Mouse (Mus musculus): ENCODE data around the gene A530016L24Rik.

The A530016L24Rik gene

GRCm38 (mm10) chr12:112489134-112489533 lies at the start of gene A530016L24Rik:
TSS of gene A530016L24Rik (plus strand) at chr12:112489448.
- no peak for DNase-seq (ENCODE audit: low read depth in 1 of 2, low spot score in 2 of 2)

- no peak for DNase-seq (ENCODE audit: low read depth in 1 of 2, low spot score in 2 of 2)
Observed at GRCm38 (mm10) chr12:112439993-112440392, 49.3 kb upstream of the A530016L24Rik start.

- DNase-seq (ENCODE audit: low read depth in 1 of 2, low spot score in 2 of 2): no peak
Observed at GRCm38 (mm10) chr12:112449144-112449827, 40.0 kb upstream of the A530016L24Rik start.

- DNase-seq (ENCODE audit: low read depth in 1 of 2, low spot score in 2 of 2): no peak
Observed at GRCm38 (mm10) chr12:112449828-112450180, 39.4 kb upstream of the A530016L24Rik start.

- no peak for DNase-seq (ENCODE audit: low read depth in 1 of 2, low spot score in 2 of 2)
Observed at GRCm38 (mm10) chr12:112450883-112451282, 38.4 kb upstream of the A530016L24Rik start.

- DNase-seq (ENCODE audit: low read depth in 1 of 2, low spot score in 2 of 2): no peak
Observed at GRCm38 (mm10) chr12:112451381-112451780, 37.9 kb upstream of the A530016L24Rik start.

GRCm38 (mm10) chr12:112451826-112452225 lies 37.4 kb upstream of the A530016L24Rik start:
- DNase-seq (ENCODE audit: low read depth in 1 of 2, low spot score in 2 of 2): no peak

GRCm38 (mm10) chr12:112456144-112456713 lies 33.0 kb upstream of the A530016L24Rik start:
- DNase-seq (ENCODE audit: low read depth in 1 of 2, low spot score in 2 of 2): no peak

- no peak for DNase-seq (ENCODE audit: low read depth in 1 of 2, low spot score in 2 of 2)
Observed at GRCm38 (mm10) chr12:112457839-112458238, 31.4 kb upstream of the A530016L24Rik start.

GRCm38 (mm10) chr12:112462423-112462822 lies 26.8 kb upstream of the A530016L24Rik start:
- no peak for DNase-seq (ENCODE audit: low read depth in 1 of 2, low spot score in 2 of 2)

- no peak for DNase-seq (ENCODE audit: low read depth in 1 of 2, low spot score in 2 of 2)
Observed at GRCm38 (mm10) chr12:112463209-112463608, 26.0 kb upstream of the A530016L24Rik start.

- no peak for DNase-seq (ENCODE audit: low read depth in 1 of 2, low spot score in 2 of 2)
Observed at GRCm38 (mm10) chr12:112463750-112464444, 25.4 kb upstream of the A530016L24Rik start.

- no peak for DNase-seq (ENCODE audit: low read depth in 1 of 2, low spot score in 2 of 2)
Observed at GRCm38 (mm10) chr12:112464516-112464915, 24.7 kb upstream of the A530016L24Rik start.

GRCm38 (mm10) chr12:112465928-112466327 lies 23.3 kb upstream of the A530016L24Rik start:
- DNase-seq (ENCODE audit: low read depth in 1 of 2, low spot score in 2 of 2): no peak

- no peak for DNase-seq (ENCODE audit: low read depth in 1 of 2, low spot score in 2 of 2)
Observed at GRCm38 (mm10) chr12:112467387-112467786, 21.9 kb upstream of the A530016L24Rik start.

- no peak for DNase-seq (ENCODE audit: low read depth in 1 of 2, low spot score in 2 of 2)
Observed at GRCm38 (mm10) chr12:112469393-112469792, 19.9 kb upstream of the A530016L24Rik start.

GRCm38 (mm10) chr12:112470216-112470615 lies 19.0 kb upstream of the A530016L24Rik start:
- no peak for DNase-seq (ENCODE audit: low read depth in 1 of 2, low spot score in 2 of 2)

- no peak for DNase-seq (ENCODE audit: low read depth in 1 of 2, low spot score in 2 of 2)
Observed at GRCm38 (mm10) chr12:112473777-112474176, 15.5 kb upstream of the A530016L24Rik start.

GRCm38 (mm10) chr12:112489535-112489934 lies 287 bp downstream of the A530016L24Rik start:
- DNase-seq (ENCODE audit: low read depth in 1 of 2, low spot score in 2 of 2): no peak

GRCm38 (mm10) chr12:112490444-112490939 lies 1.2 kb downstream of the A530016L24Rik start:
- DNase-seq (ENCODE audit: low read depth in 1 of 2, low spot score in 2 of 2): no peak

GRCm38 (mm10) chr12:112496136-112496535 lies 6.9 kb downstream of the A530016L24Rik start:
- no peak for DNase-seq (ENCODE audit: low read depth in 1 of 2, low spot score in 2 of 2)

- no peak for DNase-seq (ENCODE audit: low read depth in 1 of 2, low spot score in 2 of 2)
Observed at GRCm38 (mm10) chr12:112497731-112498130, 8.5 kb downstream of the A530016L24Rik start.
